Mouse (Mus musculus) G1E (cell line): Measurements from ENCODE around the gene BC049352.

Experiments
- CTCF ChIP-seq: IDR thresholded peaks from 2 replicates; pipeline ENCODE4 v1.5.1; 2012; ENCODE audit warnings: low read depth, low read length, inconsistent platforms, mixed read lengths
- GATA1 ChIP-seq: IDR thresholded peaks from 2 replicates; pipeline ENCODE4 v1.6.1; 2012; ENCODE audit warnings: borderline replicate concordance, low read length, inconsistent platforms, mixed read lengths

DNA sequence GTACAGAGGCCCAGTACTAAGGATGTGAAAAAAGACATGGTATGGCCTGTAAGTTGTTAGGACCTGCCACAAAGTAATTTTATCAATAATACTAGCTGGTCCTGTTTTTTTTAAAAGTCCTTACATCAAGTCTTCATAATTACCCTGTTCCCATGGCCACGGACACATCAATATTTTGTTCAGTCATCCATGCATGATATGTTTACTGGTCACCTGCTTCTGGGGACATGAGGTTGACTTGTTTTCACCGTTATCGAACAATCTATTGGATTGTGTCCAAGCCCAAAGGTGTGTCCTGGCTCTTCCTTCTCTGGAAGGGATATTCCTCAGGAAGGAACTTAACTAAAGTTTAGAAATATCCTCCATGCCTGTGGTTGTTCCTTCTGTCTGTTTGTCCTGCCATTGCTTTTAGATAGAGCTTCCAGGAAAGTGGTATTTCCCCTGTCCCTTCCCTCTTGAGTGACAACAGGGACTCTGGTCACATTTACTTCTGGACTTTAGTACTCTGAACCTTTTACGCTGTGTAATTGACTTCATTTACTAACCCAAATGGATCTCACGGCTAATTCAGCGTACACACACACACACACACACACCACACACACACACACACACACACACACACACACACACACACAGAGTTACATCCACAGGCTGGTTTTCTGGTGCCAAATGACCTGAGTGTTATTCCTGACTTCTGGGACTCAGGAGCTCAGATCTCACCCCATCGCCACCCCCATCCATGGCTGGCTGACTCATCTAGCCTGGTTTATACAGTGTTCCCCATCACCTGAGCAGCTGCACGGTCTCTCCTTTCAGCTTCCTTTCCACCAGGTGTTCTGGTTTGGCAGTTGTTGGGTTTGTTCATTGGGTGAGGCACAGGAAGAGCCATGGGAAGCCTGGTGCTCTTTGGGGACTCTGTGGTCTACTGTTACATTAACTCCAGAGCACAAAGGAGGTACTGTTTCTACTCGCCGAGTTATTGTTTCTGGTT, 7.1 kb downstream of the BC049352 start:
- TF ChIP-seq CTCF: no peak
- no peak for TF ChIP-seq GATA1
